Mouse (Mus musculus) thymus, adult 2 months (tissue): ENCODE data around the gene Arhgap24. TPM values are rescaled to one million over a fixed set of nuclear protein-coding genes. Genes with fewer than 3 reads are reported as not detected.

Source experiments
- DNase-seq: peaks from one replicate; pipeline ENCODE4 v3.0.0; 2021
- H3K27ac ChIP-seq: fragments of 200-500 bp; 2 replicates; pipeline ENCODE4 v1.5.1; 2012; ENCODE audit warnings: low read length, control low read depth; ENCODE audit not compliant: control insufficient read depth, insufficient read depth
- H3K27me3 ChIP-seq: fragments of 200-500 bp; 2 replicates; pipeline ENCODE4 v1.6.1; 2012; ENCODE audit warnings: mild to moderate bottlenecking, low read length, moderate library complexity, mixed read lengths; ENCODE audit not compliant: control insufficient read depth, insufficient read depth
- H3K36me3 ChIP-seq: fragments of 200-500 bp; 2 replicates; pipeline ENCODE4 v1.6.1; 2012; ENCODE audit warnings: mild to moderate bottlenecking, low read length, moderate library complexity; ENCODE audit not compliant: control insufficient read depth, insufficient read depth
- H3K4me1 ChIP-seq: fragments of 200-500 bp; replicated peaks from 2 replicates; pipeline ENCODE4 v1.6.1; 2012; ENCODE audit warnings: low read length; ENCODE audit not compliant: control insufficient read depth, insufficient read depth
- H3K4me3 ChIP-seq: fragments of 200-500 bp; 2 replicates; pipeline ENCODE4 v1.5.1; 2012; ENCODE audit warnings: mild to moderate bottlenecking, low read length, control low read depth, moderate library complexity; ENCODE audit not compliant: control insufficient read depth, insufficient read depth
- CTCF ChIP-seq: fragments of 200-500 bp; IDR thresholded peaks from 2 replicates; pipeline ENCODE4 v1.5.1; 2012; ENCODE audit warnings: mild to moderate bottlenecking, control low read depth, low read length, moderate library complexity, borderline replicate concordance; ENCODE audit not compliant: control insufficient read depth, poor library complexity, insufficient read depth; ENCODE audit errors: extremely low read depth
- POLR2A ChIP-seq: fragments of 200-500 bp; IDR thresholded peaks from 2 replicates; pipeline ENCODE4 v1.6.1; 2012; ENCODE audit warnings: mild to moderate bottlenecking, low read length, control low read depth, moderate library complexity; ENCODE audit not compliant: control insufficient read depth, poor library complexity, insufficient read depth; ENCODE audit errors: extremely low read depth
- WGBS: fragments of 180-500 bp; shearing (Covaris S2); methylation state at CpG from one replicate; pipeline ENCODE4 v1.1.7; 2018; 5-methylcytosine and 5-hydroxymethylcytosine counted together
- polyA plus RNA-seq: library from polyadenylated mRNA; depleted of rRNA; stranded (reverse); fragments of >200 nt; gene quantifications from 2 replicates; pipeline ENCODE4 v1.2.3, GENCODE M21; 2012

The Arhgap24 gene
- polyA plus RNA-seq, 1 experiment, result 4.5 TPM

DNA sequence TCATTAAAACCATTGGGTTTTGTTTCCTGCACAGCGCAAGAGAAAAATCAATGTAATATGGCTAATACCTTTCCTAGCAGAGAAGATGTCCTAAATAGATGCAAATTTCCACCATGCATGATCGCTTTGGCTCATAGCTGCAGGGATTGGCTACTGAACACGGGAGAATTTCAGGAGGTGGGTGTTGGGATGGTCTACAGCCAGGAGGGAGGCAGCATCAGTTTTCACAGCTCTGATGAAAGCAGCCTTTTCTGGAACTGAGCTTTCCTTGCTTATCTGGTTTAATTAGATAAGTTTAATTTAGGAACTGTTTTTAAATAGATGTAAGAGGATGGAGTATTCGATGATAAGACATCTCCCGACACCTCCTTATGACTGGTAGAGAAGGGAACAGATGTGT is 217.2 kb downstream of the Arhgap24 start:
- no peak for DNase-seq
- 93% methylated on average over 5 of the region's 5 CpGs for WGBS

GRCm38 (mm10) chr5:102698891-102699290 is 217.7 kb downstream of the Arhgap24 start:
- no peaks in the 10 kb centered on the region for H3K27me3 ChIP-seq
- no peak for TF ChIP-seq CTCF
- no peak for TF ChIP-seq POLR2A
- no peak overlapping the region for H3K4me3 ChIP-seq
- H3K27ac ChIP-seq, result no peak overlapping the region
- H3K4me1 ChIP-seq, result no peaks in the 10 kb centered on the region
- DNase-seq, result no peak
- H3K36me3 ChIP-seq, result no peaks in the 10 kb centered on the region
- 92% methylated on average over 2 of the region's 2 CpGs for WGBS

More for the DNA sequence above, 217.2 kb downstream of the Arhgap24 start:
- H3K27me3 ChIP-seq, result no peaks in the 10 kb centered on the region
- no peak overlapping the region for H3K27ac ChIP-seq
- H3K36me3 ChIP-seq, result no peaks in the 10 kb centered on the region
- TF ChIP-seq CTCF (no peak), POLR2A (no peak)
- no peak overlapping the region for H3K4me3 ChIP-seq
- no peaks in the 10 kb centered on the region for H3K4me1 ChIP-seq

GRCm38 (mm10) chr5:102702581-102702980 is 221.4 kb downstream of the Arhgap24 start:
- TF ChIP-seq CTCF, result no peak
- no peak for TF ChIP-seq POLR2A
- no peaks in the 10 kb centered on the region for H3K4me1 ChIP-seq
- no peak overlapping the region for H3K27ac ChIP-seq
- no peak overlapping the region for H3K4me3 ChIP-seq
- no peaks in the 10 kb centered on the region for H3K27me3 ChIP-seq
- DNase-seq, result no peak
- 93% methylated on average over 6 of the region's 6 CpGs for WGBS
- H3K36me3 ChIP-seq, result no peaks in the 10 kb centered on the region

DNA sequence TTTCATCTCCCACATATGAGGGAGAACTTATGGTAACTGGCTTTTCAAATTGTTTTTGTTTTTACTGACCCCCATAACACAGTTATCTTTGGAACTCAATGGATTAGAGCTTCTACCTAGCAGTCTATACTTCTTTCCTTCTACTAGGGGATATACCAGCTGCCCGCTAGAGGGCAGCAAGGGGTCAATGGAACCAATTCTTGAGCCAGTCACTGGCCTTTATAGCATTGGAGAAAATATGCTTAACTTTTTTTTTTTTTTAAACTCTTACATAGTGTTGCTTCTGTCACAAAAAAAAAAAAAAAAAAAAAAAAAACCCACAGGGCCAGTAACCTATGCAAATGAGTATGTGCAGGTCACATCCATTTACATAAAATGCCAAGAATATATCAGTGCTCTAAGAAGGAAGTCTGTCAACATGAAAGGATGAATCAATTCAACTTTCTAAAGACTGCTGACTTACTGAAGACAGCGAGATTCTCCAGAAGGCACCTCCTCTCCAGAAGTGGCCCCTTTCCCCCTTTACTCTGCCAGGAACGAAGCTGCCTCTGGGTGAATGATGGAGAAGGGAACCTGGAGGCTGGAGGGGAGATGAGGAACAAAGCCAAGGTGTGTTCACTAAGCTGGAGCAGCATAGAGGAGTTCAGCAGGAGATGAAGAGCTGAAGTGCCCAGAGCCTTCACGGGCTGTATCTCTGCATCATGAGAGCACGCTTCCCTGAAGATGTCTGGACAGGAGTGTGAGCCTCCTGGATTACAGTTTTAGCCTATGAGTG is 222.3 kb downstream of the Arhgap24 start:
- TF ChIP-seq POLR2A (no peak), CTCF (no peak)
- 67% methylated on average over 5 of the region's 5 CpGs for WGBS
- H3K27me3 ChIP-seq, result no peaks in the 10 kb centered on the region
- no peaks in the 10 kb centered on the region for H3K4me1 ChIP-seq
- DNase-seq, result peak; percentile 41
- H3K27ac ChIP-seq, result no peak overlapping the region
- H3K4me3 ChIP-seq, result no peak overlapping the region
- no peaks in the 10 kb centered on the region for H3K36me3 ChIP-seq

DNA sequence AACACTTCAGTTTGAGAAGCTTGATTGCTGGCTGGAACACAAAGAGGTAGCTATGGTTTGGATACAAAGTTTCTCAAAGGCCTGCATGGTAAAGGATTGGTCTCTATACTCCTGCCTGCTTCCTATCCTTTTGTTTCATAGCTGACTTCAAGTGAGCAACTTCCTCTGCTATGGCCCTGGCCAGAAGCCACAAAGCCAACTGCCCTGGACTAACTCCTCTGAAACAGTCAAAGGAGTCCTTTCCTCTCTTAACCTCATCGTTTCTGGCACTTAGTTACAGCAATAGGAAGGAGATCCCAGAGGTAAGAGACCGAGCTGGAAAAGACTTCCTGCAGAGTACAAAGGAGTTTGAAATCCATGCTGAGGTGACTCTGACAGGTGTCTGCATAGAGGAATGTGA is 224.0 kb downstream of the Arhgap24 start:
- TF ChIP-seq POLR2A (no peak), CTCF (no peak)
- WGBS, result 28% methylated on average over 2 of the region's 2 CpGs
- Histone ChIP-seq H3K27ac (no peak overlapping the region), H3K27me3 (no peaks in the 10 kb centered on the region), H3K36me3 (no peaks in the 10 kb centered on the region), H3K4me3 (no peak overlapping the region), H3K4me1 (no peaks in the 10 kb centered on the region)
- no peak for DNase-seq

DNA sequence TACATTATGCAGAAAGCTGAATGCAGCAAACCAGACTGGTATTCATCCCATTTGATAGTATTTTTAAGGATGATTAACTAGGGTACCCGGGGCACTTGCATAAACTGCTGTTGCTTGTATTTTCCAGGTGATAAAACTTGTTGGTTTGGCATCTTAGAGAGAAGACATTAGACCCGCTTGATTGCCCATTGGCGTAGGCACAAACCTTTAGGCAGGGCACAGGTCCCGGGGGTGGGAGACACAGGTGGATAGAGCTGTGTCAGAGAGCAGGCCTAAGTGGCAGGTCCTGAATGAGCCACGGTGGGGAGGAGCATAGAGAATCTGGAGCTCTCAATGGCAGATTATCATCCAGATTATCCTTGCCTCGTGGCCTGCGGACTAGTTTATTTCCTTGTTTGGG is 229.1 kb downstream of the Arhgap24 start:
- Histone ChIP-seq H3K4me3 (no peak overlapping the region), H3K27me3 (no peaks in the 10 kb centered on the region), H3K4me1 (no peaks in the 10 kb centered on the region), H3K36me3 (no peaks in the 10 kb centered on the region), H3K27ac (no peak overlapping the region)
- WGBS, result 91% methylated on average over 7 of the region's 7 CpGs
- DNase-seq, result no peak
- TF ChIP-seq CTCF (no peak), POLR2A (no peak)
